Mouse (Mus musculus) erythroblast, embryonic 14.5 days (primary cell): ENCODE results near the gene Gm13287.
"Not testable (repeated sequence)": the region's sequence is repeated elsewhere in the genome, so short reads cannot be mapped to it uniquely, and the experiment has no call there.

ENCODE experiments used
- GATA1 ChIP-seq: IDR thresholded peaks from 2 replicates; pipeline ENCODE4 v1.6.1; 2012; ENCODE audit warnings: low read length, inconsistent platforms, mixed read lengths
- TAL1 ChIP-seq: IDR thresholded peaks from 3 replicates; pipeline ENCODE4 v1.6.1; 2012; ENCODE audit warnings: low read length, inconsistent platforms, mixed read lengths

DNA sequence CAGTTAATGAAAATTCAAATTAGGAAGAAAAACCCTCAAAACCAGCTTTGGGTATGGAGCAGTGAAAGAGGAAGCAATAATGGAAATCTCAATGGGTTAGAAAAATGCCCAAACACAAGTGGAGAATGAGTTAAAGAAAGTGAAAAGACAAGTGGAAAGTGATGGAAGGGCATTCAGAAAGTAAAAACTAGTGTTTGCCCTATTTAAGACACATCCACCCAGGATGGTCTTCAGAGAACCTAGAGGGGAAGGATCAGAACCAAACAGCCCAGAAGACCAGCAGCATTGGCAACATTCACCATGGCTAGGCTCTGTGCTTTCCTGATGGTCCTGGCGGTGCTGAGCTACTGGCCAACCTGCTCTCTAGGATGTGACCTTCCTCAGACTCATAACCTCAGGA lies 32.2 kb downstream of the Gm13287 start, which contains the start of gene Ifna5:
- TF ChIP-seq GATA1, TAL1: not testable (repeated sequence)
